Mouse (Mus musculus) neural tube, embryonic 11.5 days (tissue): ENCODE measurements around the gene Ophn1. TPM values are rescaled to one million over a fixed set of nuclear protein-coding genes. Genes with fewer than 3 reads are reported as not detected.

ENCODE experiments used
- ATAC-seq: fragments of 200-750 bp; cut with Nextera tagmentation; 2 replicates; pipeline ENCODE4 v1.8.0; 2017; ENCODE audit warnings: moderate number of reproducible peaks, mild to moderate bottlenecking, moderate TSS enrichment, moderate library complexity; ENCODE audit not compliant: insufficient read depth, low FRiP score, low TSS enrichment
- DNase-seq: peaks from one replicate; pipeline ENCODE4 v3.0.0-alpha.2; 2015; ENCODE audit warnings: low spot score
- H3K27ac ChIP-seq: fragments of 300-500 bp; sonication (generic); 2 replicates; pipeline ENCODE4 v1.5.1; 2014; ENCODE audit warnings: low read depth, mild to moderate bottlenecking, low read length
- H3K27me3 ChIP-seq: fragments of 300-500 bp; sonication (generic); 2 replicates; pipeline ENCODE4 v1.6.1; 2014; ENCODE audit warnings: mild to moderate bottlenecking, low read length, mixed read lengths; ENCODE audit not compliant: control insufficient read depth, insufficient read depth
- H3K36me3 ChIP-seq: fragments of 300-500 bp; sonication (generic); 2 replicates; pipeline ENCODE4 v1.6.1; 2014; ENCODE audit warnings: mild to moderate bottlenecking, low read length, moderate library complexity, mixed read lengths; ENCODE audit not compliant: control insufficient read depth, insufficient read depth
- H3K4me1 ChIP-seq: fragments of 300-500 bp; sonication (generic); 2 replicates; pipeline ENCODE4 v1.6.1; 2014; ENCODE audit warnings: low read length, mixed read lengths; ENCODE audit not compliant: control insufficient read depth, insufficient read depth
- H3K4me2 ChIP-seq: fragments of 300-500 bp; sonication (generic); 2 replicates; pipeline ENCODE4 v1.6.1; 2014; ENCODE audit warnings: low read depth, mild to moderate bottlenecking, moderate library complexity
- H3K4me3 ChIP-seq: fragments of 300-500 bp; sonication (generic); 2 replicates; pipeline ENCODE4 v1.5.1; 2014; ENCODE audit warnings: low read depth, low read length
- H3K9ac ChIP-seq: fragments of 300-500 bp; sonication (generic); 2 replicates; pipeline ENCODE4 v1.6.1; 2014; ENCODE audit warnings: mild to moderate bottlenecking, low read length
- H3K9me3 ChIP-seq: fragments of 300-500 bp; sonication (generic); 2 replicates; pipeline ENCODE4 v1.6.1; 2016; ENCODE audit warnings: low read length; ENCODE audit not compliant: control insufficient read depth
- WGBS: fragments of 180-500 bp; shearing (Covaris S2); extraction: QIAGEN DNeasy Blood & Tissue Kit; methylation state at CpG from one replicate; pipeline ENCODE4 v1.1.7; 2014; 5-methylcytosine and 5-hydroxymethylcytosine counted together
- microRNA-seq: library from miRNA; unstranded; fragments of <30 nt; microRNA quantifications from one replicate; pipeline ENCODE4, GENCODE M21; 2016
- polyA plus RNA-seq: library from polyadenylated mRNA; unstranded; fragments of >200 nt; fragmentation: Nextera tagmentation; extraction: Ambion mirVana; gene quantifications from 2 replicates; pipeline ENCODE4 v1.2.1, GENCODE M21; 2014

The Ophn1 gene
- polyA plus RNA-seq, 1 experiment from 2014 or later, result 18.4 TPM

DNA sequence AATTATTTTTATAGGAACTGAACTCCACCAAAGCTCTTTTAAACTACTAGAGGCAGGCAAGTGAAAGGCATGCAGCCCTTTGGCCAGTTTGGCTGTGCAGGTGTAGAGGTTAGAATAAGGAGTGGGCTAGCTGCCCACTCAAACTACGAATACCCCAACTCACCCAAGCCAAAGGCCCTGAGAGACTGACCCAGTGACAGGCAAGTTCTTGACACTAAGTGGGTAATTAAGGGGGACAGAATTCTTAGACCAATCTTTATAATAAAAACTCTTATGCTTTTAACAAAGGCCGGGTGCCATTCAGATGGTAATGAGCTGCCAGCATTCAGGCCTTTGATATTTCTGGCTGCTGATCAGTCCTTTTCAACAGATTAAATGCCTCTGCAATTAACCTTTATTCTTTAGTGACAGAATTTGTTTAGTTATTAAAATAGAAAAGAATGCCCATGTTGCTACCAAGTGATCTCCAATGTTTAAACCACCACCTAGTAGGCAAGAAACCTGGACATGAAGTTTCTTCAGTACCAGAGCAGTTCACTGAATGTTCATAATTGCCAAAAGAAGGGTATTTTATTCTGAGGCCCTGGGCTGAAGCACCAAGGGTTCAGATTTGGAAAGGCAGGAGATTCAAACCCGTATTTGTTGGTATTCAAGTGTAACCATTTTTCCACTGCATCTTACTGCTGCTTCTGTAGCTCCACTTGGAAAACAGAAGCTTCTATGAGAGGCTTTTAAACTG is 262.0 kb downstream of the Ophn1 start:
- Histone ChIP-seq H3K4me3 (no peak overlapping the region), H3K4me2 (no peak overlapping the region), H3K9ac (no peak overlapping the region), H3K4me1 (no peaks in the 10 kb centered on the region), H3K9me3 (no peaks in the 10 kb centered on the region), H3K36me3 (no peaks in the 10 kb centered on the region), H3K27me3 (no peaks in the 10 kb centered on the region), H3K27ac (no peak overlapping the region)
- WGBS, result 84% methylated on average over 3 of the region's 3 CpGs
- DNase-seq (no peak), ATAC-seq (no peak)

DNA sequence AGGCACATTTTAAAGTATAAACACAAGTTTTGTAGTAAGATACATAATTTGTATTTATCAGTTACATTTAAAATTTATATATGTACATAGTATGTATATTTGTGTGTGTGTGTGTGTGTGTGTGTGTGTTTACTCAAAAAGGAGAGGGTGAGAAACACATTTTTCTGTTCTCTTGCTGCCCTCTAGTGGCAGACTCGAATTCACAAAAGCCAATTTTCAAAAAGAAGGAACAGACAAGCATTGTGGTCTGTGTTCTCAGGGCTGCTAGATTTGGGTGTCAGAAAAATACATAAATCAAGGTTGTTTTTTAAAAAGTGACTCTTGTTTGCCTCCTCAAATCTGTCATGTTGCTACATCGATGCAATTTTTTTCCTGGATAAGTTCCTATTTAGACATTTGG is 272.0 kb downstream of the Ophn1 start:
- no peak for DNase-seq
- Histone ChIP-seq H3K4me2 (no peak overlapping the region), H3K4me1 (no peaks in the 10 kb centered on the region), H3K27me3 (no peaks in the 10 kb centered on the region), H3K9ac (no peak overlapping the region), H3K4me3 (no peak overlapping the region), H3K36me3 (no peaks in the 10 kb centered on the region), H3K27ac (no peak overlapping the region), H3K9me3 (no peaks in the 10 kb centered on the region)
- no peak for ATAC-seq
- 6% methylated on average over 2 of the region's 2 CpGs for WGBS

DNA sequence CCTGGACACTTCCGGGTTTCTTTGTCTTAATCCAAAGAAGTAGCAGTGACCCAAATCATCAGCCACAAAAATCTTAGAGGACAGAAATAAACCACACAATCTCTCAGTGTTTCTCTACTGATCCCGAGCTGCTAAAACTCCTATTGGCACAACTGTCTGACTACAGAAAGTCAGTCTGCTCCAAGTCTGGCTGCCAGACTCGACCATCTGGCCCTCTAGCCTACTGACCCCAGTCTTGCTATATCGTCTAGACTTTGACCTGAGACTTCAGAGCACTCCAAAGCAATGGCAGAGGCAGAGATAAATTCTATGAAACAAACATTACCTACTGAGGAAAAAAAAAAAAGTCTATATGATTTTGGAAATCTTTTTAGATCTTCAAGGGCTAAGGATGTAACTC is 273.4 kb downstream of the Ophn1 start:
- Histone ChIP-seq H3K9me3 (no peaks in the 10 kb centered on the region), H3K4me2 (no peak overlapping the region), H3K4me1 (no peaks in the 10 kb centered on the region), H3K4me3 (no peak overlapping the region), H3K27me3 (no peaks in the 10 kb centered on the region), H3K36me3 (no peaks in the 10 kb centered on the region), H3K9ac (no peak overlapping the region), H3K27ac (no peak overlapping the region)
- whole genome bisulfite sequencing, result 70% methylated on average over 4 of the region's 4 CpGs
- DNase-seq (no peak), ATAC-seq (no peak)

DNA sequence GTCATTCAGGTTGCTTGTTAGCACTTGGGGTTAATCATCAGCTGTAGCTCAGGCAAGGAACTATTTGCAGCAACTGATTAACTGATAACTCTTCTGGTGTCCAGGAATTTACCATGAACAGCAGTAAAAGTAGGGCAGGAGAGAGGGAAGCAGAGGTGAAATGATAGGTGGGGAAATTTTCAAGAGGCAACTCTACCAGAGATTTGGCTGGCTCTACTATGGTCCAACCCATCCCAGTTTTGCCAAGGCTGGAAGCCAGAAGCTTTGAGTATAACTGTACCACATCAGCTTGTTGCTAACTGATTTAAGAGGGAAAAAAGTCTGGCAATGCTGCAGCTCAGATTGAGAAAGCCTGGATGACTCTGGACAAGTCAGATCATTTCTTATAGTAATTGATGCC is 316.6 kb downstream of the Ophn1 start:
- H3K27ac ChIP-seq, result no peak overlapping the region

DNA sequence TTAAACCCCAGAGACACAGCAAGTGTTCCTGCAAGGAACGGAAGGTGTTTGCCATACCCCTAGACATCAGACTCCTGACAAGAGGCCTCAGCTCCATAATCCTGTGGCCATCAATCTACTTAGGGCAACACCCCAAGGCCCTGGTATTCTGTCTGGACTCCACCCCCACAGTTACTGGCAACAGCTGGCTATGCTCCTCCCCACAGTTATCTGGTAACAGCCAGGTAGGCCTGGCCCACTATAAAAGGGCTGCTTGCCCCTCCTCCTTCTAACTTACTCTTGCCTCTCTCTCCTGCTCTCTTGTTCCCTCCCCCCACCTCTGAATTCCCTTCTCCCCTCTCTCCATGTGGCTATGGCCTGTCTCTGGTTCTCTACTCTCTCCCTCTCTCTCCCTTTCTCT is 344.4 kb downstream of the Ophn1 start:
- WGBS, result 71% methylated on average over 1 of the region's 1 CpGs
- Histone ChIP-seq H3K4me3 (no peak overlapping the region), H3K27ac (no peak overlapping the region), H3K9me3 (no peaks in the 10 kb centered on the region), H3K9ac (no peak overlapping the region), H3K4me1 (no peaks in the 10 kb centered on the region), H3K27me3 (no peaks in the 10 kb centered on the region), H3K4me2 (no peak overlapping the region), H3K36me3 (no peaks in the 10 kb centered on the region)
- ATAC-seq, result no peak
- DNase-seq, result no peak

More for the DNA sequence above, 316.6 kb downstream of the Ophn1 start:
- Histone ChIP-seq H3K4me3 (no peak overlapping the region), H3K4me2 (no peak overlapping the region), H3K36me3 (no peaks in the 10 kb centered on the region), H3K27me3 (no peaks in the 10 kb centered on the region), H3K9ac (no peak overlapping the region), H3K4me1 (no peaks in the 10 kb centered on the region), H3K9me3 (no peaks in the 10 kb centered on the region)
- ATAC-seq, result no peak
- DNase-seq, result no peak

DNA sequence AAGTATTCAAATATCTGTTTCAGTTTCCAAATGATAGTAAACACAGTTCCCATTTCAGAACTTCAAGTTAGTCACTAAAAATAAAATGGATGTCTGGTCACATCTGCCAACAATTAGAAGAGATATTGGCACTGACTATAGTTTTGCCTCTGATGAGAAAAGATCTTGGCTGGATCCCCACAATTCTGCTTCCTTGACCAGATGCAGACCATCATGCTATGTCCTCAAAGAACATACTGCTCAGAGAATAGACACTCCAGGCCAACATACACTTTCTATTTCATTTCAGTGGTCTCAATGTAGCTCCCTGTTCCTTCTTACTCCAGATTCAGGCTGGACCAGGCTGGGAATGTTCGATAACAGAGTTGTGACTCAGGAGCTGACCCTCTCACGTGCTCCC is 375.5 kb downstream of the Ophn1 start:
- no peaks in the 10 kb centered on the region for H3K36me3 ChIP-seq
- no peaks in the 10 kb centered on the region for H3K27me3 ChIP-seq
- H3K4me2 ChIP-seq, result no peak overlapping the region
- H3K4me3 ChIP-seq, result no peak overlapping the region
- H3K4me1 ChIP-seq, result no peaks in the 10 kb centered on the region
- H3K9ac ChIP-seq, result no peak overlapping the region
- H3K27ac ChIP-seq, result no peak overlapping the region
- ATAC-seq (no peak), DNase-seq (no peak)
- 74% methylated on average over 2 of the region's 2 CpGs for WGBS
- H3K9me3 ChIP-seq, result no peaks in the 10 kb centered on the region

DNA sequence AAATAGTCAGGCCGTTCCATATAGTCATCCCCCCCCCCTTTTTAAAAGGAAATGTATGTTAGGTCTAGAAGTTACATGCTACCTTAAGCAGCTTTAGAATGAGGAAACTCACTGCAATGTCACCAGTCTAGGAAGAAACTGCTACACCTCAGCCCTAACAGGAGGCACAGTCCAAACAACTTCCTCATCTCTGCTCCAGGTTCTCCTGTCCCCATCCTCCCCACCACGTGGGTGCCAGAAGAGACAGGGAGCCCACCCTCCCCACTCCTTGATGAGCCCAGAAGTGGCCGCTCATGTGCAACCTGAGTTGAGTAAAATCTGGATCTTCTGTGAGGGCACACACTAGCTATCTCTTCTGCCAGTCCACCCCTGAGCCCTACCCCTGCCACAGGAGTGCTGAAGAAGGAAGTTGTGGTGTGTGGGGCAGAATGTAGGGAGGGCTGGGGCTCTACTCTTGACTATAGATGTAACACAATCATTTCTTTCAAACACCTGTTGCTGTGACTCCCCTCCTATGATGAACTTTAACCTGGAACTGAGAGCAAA is 376.4 kb downstream of the Ophn1 start:
- Histone ChIP-seq H3K9ac (no peak overlapping the region), H3K36me3 (no peaks in the 10 kb centered on the region), H3K4me2 (no peak overlapping the region), H3K27me3 (no peaks in the 10 kb centered on the region), H3K27ac (no peak overlapping the region), H3K4me3 (no peak overlapping the region), H3K4me1 (no peaks in the 10 kb centered on the region), H3K9me3 (no peaks in the 10 kb centered on the region)
- 77% methylated on average over 3 of the region's 3 CpGs for WGBS
- DNase-seq (no peak), ATAC-seq (no peak)

Small RNA genes lying within 50 kb of the gene (microRNA-seq; reads per million reads assigned to microRNA genes)
- not detected for gene Gm27554

Other genes with a start within 250 kb of the Ophn1 start
- gene Yipf6, start 45.3 kb upstream of the Ophn1 start, polyA plus RNA-seq, result 22.5 and 22.7 TPM in 2 replicates
- gene Stard8, start 112.2 kb upstream of the Ophn1 start, polyA plus RNA-seq, result 11.6 and 11.7 TPM in 2 replicates
- gene Efnb1, start 245.1 kb upstream of the Ophn1 start, polyA plus RNA-seq, result 37.3 and 40.5 TPM in 2 replicates